Mouse (Mus musculus): Measurements from ENCODE around the gene Zzz3.

DNA sequence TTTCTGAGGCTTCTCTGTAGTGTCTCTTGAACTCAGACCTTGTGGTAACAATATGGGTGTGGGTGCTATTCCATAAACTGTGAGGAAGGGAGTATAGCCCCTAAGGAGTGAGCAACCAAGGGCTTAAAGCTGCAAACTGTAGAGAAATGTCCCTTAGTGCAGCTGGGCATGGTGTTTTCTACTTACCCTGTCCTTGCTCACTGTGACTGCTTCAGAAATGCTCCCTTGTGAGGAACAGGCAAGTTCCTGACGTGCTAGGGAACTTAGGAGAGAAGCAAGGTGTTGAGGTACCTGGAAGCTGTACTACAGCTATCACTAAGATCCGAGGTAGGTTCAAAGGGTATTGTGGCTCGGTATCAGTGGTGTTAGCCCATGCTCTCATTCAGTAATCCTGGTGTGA is 44.8 kb upstream of the Zzz3 start:
- TF ChIP-seq CTCF (IDR thresholded peaks at IDR 0.05; ENCODE audit: borderline replicate concordance, control insufficient read depth, extremely low read depth, insufficient read depth, low read length, poor library complexity), result no peak
- TF ChIP-seq POLR2A (IDR thresholded peaks at IDR 0.05; ENCODE audit: control insufficient read depth, extremely low read depth, insufficient read depth, low read length, poor library complexity), result no peak
